Mouse (Mus musculus) cortical plate, adult 2 months (tissue): ENCODE results near the gene Minpp1.

Experiments used
- CTCF ChIP-seq: fragments of 200-500 bp; IDR thresholded peaks from 2 replicates; pipeline ENCODE4 v1.5.1; 2011; ENCODE audit warnings: mild to moderate bottlenecking, control low read depth, low read length; ENCODE audit not compliant: insufficient read depth; ENCODE audit errors: extremely low read depth
- POLR2A ChIP-seq: fragments of 200-500 bp; IDR thresholded peaks from 2 replicates; pipeline ENCODE4 v1.6.1; 2011; ENCODE audit warnings: mild to moderate bottlenecking, low read length, control low read depth; ENCODE audit not compliant: insufficient read depth; ENCODE audit errors: extremely low read depth

GRCm38 (mm10) chr19:32506081-32506480 is 20.5 kb downstream of the Minpp1 start:
- TF ChIP-seq CTCF (no peak), POLR2A (no peak)
